Mouse (Mus musculus) ZHBTc4 (cell line): ENCODE measurements around the gene Zranb3.
A peak's percentile ranks its signal among the peaks of the same experiment; 100 is the strongest.

Experiments
- DNase-seq: peaks from one replicate; pipeline ENCODE4 v3.0.0-alpha.2; 2011; ENCODE audit warnings: low read depth, low spot score

The Zranb3 gene

GRCm38 (mm10) chr1:127945696-127946575 is 156.9 kb downstream of the Zranb3 start:
- DNase-seq, result no peak

DNA sequence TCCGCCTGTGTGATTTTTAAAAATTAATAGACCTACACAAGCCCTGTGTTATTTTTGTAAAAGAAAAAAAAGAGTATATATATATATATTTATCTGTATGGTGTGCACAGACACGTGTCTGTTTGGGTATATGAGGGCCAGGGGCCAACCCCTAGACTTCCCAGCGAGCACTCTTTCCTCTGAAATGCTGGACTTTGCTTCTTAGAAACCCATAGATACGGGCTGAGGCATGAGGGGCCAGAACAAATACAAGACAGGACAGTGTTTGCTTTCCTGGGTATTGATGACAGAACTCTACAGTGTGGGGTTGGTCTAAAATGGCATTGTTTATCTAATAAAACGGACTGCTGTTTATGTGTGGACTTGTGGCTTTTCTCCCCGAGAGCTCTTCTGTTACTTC is 159.3 kb downstream of the Zranb3 start:
- DNase-seq, result no peak

GRCm38 (mm10) chr1:127942231-127942630 is 160.6 kb downstream of the Zranb3 start:
- no peak for DNase-seq

- no peak for DNase-seq
These were observed 165.6 kb downstream of the Zranb3 start for GRCm38 (mm10) chr1:127937277-127937676.

GRCm38 (mm10) chr1:127934322-127934721 is 168.5 kb downstream of the Zranb3 start:
- no peak for DNase-seq

GRCm38 (mm10) chr1:127933405-127933804 is 169.4 kb downstream of the Zranb3 start:
- no peak for DNase-seq

DNA sequence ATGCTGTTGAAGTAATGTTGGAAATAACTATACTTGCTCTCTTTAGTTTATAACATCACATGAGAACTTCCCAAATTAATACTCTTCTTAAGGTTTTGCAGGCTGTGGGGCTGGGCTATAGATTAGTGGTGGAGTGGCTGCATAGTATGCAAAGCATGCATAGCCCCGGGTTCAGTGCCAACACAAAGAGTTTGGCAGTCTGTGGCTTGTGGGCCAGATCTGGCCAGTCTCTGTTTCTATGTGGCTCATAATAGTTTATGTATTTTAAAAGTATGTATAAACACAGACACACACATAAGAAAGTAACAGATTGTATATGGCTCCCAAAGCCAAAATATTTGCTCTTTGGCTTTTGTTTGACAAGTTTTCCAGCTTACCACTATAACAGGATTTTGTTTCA is 187.0 kb downstream of the Zranb3 start:
- no peak for DNase-seq

DNA sequence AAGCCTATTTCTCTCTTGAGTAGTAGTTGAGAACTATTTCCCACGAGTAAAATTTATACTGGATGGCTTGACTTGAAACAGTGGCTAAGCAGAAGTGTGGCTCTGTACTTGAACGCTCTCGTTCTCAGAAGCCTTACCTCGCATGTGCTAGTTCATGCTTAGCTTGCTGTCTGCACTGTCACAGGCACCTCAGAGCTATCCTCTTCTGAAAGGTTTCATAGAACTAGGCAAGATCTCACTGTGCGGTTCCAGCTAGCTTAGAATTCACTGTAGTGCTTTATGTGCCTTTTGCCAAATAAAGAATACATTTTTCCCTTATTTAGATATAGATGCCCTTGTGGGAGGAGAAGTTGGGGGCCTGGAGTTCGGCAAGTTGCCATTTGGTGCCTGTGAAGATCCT is 187.5 kb downstream of the Zranb3 start:
- DNase-seq, result no peak

DNA sequence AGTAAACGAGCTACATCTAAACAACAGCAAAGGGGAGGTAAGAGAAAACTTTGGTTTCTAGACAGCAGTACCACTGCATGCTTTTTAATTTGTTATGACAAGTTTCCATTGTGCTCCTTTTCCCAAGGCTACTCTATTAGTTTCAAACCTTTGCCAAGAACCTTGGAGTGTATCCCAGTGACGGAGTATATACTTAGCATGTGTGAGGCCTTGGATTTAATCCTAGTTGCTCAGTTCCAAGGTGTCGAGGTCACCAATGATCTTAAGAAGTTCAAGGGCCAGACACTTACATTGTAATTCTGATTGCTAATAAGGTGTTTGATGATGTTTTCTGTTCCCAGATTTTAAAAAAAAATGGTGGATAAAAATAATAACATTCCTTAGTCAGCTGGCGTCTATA is 189.7 kb downstream of the Zranb3 start:
- DNase-seq, result no peak

GRCm38 (mm10) chr1:127904774-127905385 is 198.0 kb downstream of the Zranb3 start:
- peak; percentile 76 for DNase-seq
